Mouse (Mus musculus) telencephalon, adult 2 months (tissue): ENCODE data around the gene Agbl4.

ENCODE experiments used
- DNase-seq: peaks from one replicate; pipeline ENCODE4 v3.0.0-alpha.2; 2011; ENCODE audit warnings: low read depth, low spot score

Gene Agbl4

GRCm38 (mm10) chr4:111579115-111579862 lies 1181.8 kb downstream of the Agbl4 start:
- DNase-seq: no peak

GRCm38 (mm10) chr4:111579863-111580224 lies 1182.4 kb downstream of the Agbl4 start:
- no peak for DNase-seq

- DNase-seq: no peak
Observed at GRCm38 (mm10) chr4:111580239-111580638, 1182.8 kb downstream of the Agbl4 start.

- no peak for DNase-seq
Observed at GRCm38 (mm10) chr4:111583562-111584237, 1186.2 kb downstream of the Agbl4 start.

GRCm38 (mm10) chr4:111584286-111584685 lies 1186.8 kb downstream of the Agbl4 start:
- DNase-seq: no peak

GRCm38 (mm10) chr4:111588211-111588610 lies 1190.8 kb downstream of the Agbl4 start:
- no peak for DNase-seq

- DNase-seq: no peak
Observed at GRCm38 (mm10) chr4:111589467-111590170, 1192.2 kb downstream of the Agbl4 start.

GRCm38 (mm10) chr4:111594655-111595295 lies 1197.3 kb downstream of the Agbl4 start:
- DNase-seq: no peak

- DNase-seq: no peak
Observed at GRCm38 (mm10) chr4:111597249-111597661, 1199.8 kb downstream of the Agbl4 start.

- DNase-seq: no peak
Observed at GRCm38 (mm10) chr4:111597986-111598385, 1200.5 kb downstream of the Agbl4 start.

- DNase-seq: no peak
Observed at GRCm38 (mm10) chr4:111603194-111603593, 1205.7 kb downstream of the Agbl4 start.

- no peak for DNase-seq
Observed at GRCm38 (mm10) chr4:111607826-111608500, 1210.5 kb downstream of the Agbl4 start.

- DNase-seq: no peak
Observed at GRCm38 (mm10) chr4:111621865-111622264, 1224.4 kb downstream of the Agbl4 start.

- DNase-seq: no peak
Observed at GRCm38 (mm10) chr4:111624914-111625313, 1227.5 kb downstream of the Agbl4 start.

- DNase-seq: no peak
Observed at GRCm38 (mm10) chr4:111626118-111626830, 1228.8 kb downstream of the Agbl4 start.

- no peak for DNase-seq
Observed at GRCm38 (mm10) chr4:111632615-111633014, 1235.2 kb downstream of the Agbl4 start.

GRCm38 (mm10) chr4:111635538-111636124 lies 1238.2 kb downstream of the Agbl4 start:
- DNase-seq: no peak

- no peak for DNase-seq
Observed at GRCm38 (mm10) chr4:111638948-111639708, 1241.7 kb downstream of the Agbl4 start.

- DNase-seq: no peak
Observed at GRCm38 (mm10) chr4:111645117-111645830, 1247.8 kb downstream of the Agbl4 start.
